Mouse (Mus musculus) heart, postnatal 25 days (tissue): ENCODE results near the gene Nedd4. TPM values are rescaled to one million over a fixed set of nuclear protein-coding genes. Genes with fewer than 3 reads are reported as not detected.

Experiments
- DNase-seq: peaks from one replicate; pipeline ENCODE4 v3.0.0; 2022; ENCODE audit warnings: low spot score
- intact Hi-C: fragments of 180-260 bp; cut with DNase I; formaldehyde crosslinking; loops from one replicate; pipeline ENCODE4 v1.15.1; 2025
- total RNA-seq, 2 experiments: library from RNA; stranded (reverse); gene quantifications; 2 replicates each; pipeline ENCODE4 v1.2.3; 2021

Gene Nedd4
- total RNA-seq, 2 experiments from 2014 or later: 337 to 377 TPM

DNA sequence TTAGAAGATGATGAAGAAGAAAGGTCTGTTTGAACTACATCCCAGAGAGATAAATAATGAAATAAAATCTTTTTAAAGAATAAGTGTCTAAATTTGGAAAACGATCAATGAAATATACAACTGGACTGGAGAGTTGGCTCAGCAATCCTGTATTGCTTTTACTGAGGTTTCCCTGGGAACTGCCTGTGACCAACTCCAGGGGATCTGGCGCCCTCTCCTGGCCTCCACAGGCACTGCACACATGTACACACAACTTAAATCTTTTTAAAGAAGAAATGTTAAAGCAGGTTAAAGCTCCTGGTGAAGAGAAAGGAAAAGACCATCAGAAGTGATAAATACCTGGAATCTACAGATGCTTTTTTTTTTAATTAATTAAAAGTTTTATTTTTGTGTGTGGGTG, 10.2 kb downstream of the Nedd4 start:
- intact Hi-C loops: loop anchor here (1.0 to 5.0 kb wide), 4 partner anchors 18 to 215 kb away; partner anchors contain the start of gene Rfx7
- DNase-seq: peak; percentile 43

DNA sequence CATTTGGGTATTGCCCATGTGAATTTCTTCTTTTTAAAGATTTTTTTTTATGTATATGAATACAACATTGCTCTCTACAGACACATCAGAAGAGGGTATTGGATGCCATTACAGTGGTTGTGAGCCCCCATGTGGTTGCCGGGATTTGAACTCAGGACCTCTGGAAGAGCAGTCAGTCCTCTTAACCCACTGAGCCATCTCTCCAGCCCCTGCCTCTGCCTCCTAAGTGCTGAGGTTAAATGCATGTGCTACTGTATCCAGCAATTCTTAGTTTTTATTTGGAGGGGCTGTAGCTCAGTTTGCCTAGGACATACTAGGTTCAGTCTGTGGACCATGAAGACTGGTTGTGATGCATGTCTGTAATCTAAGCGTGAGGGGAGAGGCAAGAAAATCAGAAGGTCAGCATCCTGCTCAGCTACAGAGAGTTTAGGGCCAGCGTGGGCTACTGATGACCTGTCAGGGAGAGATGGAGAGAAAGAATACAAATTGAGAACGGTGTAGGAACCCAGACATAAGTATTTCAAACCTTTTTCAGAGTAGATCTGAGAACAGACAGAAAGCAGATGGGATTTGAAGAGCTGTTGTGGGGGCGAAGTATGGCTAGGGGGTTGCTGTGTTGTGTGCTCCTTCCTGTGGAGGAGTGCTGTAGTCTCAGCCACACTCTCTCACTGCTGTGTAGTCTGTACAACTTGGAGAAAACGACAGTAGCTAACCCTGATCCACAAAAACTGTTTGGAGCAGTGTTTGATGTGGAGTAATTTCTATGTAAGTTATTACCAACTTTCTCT, 13.0 kb downstream of the Nedd4 start:
- intact Hi-C loops: loop anchor here (5.0 kb wide), 1 partner anchor 218 kb away; no protein-coding TSS in a partner anchor
- DNase-seq: no peak

DNA sequence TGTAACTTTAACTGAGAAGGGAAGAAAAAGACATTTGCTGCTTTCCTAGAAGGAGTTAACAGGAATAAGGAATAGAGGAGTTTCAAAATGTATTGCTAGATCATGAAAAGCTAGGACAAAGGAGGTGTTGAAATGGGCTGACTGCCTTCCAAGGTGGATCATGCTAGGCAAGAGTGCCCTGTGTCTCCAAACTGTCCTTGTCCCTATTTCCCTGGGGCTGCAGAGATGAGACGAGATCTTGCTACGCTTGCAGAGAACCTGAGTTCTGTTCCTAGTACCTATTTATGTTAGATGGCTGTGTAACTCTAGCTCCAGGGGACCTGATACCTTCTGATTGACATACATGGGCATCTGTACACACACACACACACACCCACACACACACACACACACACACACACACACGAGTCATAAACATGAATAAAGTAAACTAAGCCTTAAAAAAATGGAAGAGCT, 13.6 kb downstream of the Nedd4 start:
- intact Hi-C loops: no loop called here

DNA sequence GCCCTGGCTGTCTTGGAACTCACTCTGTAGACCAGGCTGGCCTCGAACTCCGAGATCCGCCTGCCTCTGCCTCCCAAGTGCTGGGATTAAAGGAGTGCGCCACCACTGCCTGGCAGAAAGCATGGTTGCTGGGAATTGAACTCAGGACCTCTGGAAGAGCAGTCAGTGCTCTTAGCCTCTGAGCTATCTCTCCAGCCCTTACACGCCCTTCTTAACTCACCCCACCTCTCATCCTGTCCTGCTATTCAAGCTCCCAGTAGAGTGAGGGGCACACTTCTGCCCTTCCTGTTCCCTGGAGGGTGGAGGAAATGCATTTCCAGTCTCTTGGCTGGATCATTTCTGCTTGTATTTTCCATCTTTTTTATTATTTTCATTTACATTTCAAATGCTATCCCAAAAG, 15.5 kb downstream of the Nedd4 start:
- intact Hi-C loops: no loop called here

More for the DNA sequence above, 13.6 kb downstream of the Nedd4 start:
- DNase-seq: no peak

DNA sequence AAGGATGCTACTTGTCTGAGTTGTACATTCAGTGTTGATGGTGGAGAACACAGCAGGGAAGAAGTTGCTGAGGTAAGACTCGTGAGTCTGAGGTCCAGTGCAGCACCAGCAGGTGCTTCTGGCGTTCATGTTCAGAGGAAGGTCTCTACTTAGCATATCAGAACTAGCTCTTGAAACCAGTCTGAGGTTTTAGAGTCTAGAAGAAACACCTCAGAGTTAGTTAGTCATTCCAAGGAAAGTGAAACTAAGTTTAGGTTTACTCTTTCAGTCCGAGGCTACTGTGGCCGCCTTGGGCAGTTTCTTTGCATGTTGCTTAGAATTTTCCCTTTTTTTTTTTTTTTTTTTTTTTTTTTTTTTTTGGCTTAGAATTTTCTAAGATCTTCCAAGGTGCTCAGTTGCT, 16.6 kb downstream of the Nedd4 start:
- no peak for DNase-seq
- intact Hi-C loops: no loop called here

More for the DNA sequence above, 15.5 kb downstream of the Nedd4 start:
- DNase-seq: no peak

DNA sequence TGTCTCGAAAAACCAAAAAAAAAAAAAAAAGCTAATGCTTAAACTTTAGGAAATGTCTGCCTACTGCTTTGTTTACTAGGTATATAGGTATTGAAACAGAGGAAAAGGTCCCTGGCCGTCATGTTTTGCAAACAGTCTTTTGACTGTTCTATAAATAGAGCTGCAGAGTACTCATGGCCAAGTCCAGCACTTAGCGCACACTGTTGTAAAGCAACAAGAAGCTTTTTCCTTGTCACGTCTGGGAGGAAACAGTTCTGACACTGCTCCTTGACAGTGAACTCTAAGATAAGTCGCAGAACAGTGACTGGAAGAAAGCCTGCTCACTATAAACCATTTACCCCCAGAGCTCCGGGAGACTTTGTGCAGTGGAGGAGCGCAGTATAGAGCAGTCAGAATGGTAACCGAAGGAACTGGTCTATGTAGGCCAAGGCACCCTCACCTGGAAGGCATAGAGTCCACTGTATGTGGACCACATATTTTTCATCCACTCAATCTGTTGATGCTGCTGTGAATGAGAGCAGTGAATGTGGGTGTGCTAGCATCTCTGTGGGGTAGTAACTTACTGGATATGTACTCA, 19.6 kb downstream of the Nedd4 start:
- intact Hi-C loops: no loop called here

DNA sequence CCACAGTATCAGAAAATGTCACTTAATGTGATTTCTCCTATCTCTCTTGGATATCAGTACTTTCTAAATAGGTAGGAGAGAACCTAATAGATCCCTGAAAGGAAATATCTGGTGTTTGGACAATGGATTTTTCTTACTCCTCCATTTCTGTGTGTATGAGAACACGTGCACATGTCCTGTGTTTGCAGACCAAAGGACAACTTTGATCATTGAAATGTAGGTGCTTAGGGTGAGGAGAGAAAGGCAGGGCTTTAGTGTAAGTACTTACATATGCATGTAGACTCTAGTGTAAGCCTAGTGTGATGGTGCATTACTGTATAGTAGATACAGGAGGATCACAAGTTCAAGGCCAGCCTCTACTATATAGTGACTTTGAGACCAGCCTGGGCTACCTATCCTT, 21.1 kb downstream of the Nedd4 start:
- DNase-seq: no peak
- intact Hi-C loops: no loop called here

More for the DNA sequence above, 19.6 kb downstream of the Nedd4 start:
- DNase-seq: no peak

DNA sequence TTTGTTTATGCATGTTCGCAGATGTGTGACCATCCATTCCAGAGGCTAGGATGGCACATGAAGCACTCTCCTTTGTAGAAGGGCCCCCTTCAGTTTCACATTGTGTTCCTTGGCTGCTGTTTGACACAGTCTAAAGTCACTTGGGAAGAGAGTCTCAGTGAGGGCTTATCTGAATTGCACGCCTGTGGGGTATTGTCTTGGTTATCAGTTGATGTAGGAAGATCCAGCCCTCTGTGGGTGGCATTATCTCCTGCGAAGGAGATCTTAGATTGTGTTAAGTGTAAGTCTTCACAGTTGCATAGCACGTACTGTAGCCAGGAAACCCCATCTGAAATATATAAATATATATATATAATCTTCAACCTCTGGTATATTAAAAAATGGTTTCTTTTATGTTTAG, 23.1 kb downstream of the Nedd4 start:
- DNase-seq: no peak
- intact Hi-C loops: no loop called here

DNA sequence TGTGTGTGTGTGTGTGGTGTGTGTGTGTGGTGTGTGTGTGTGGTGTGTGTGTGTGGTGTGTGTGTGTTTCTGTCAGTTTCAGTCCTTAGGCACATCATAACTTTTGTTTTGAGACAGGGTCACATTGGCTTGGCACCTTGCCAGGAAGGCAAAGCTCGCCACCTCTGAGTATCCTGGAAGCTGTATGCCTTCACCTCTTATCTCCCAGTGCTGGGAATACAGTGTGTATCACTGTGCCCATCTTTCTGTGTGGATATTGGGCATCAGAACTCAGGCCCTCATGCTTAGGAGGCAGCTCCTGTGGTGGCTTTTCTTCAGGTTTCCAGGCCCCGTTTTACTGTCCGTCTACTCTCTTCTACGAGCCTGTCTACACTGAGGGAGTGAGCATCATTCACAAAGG, 24.4 kb downstream of the Nedd4 start:
- intact Hi-C loops: no loop called here
- no peak for DNase-seq

DNA sequence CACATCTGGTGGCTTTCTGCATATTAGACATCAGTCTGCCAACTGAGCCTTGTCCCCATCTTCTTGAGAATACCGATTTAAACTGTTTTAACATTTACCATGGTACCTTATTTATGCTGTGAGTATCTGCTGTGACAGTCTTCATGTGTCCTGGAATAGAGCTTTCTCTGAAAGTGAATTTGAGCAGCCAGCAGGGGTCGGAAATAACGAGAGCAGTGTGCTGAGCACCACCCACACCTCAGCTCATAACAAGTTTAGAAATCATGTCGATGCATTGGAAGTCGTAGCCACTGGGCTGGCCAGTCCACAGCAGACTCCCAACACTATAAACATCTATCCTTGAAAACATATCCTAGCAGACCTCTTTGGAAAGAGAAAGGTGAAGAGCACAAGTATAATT, 27.4 kb downstream of the Nedd4 start:
- DNase-seq: no peak

DNA sequence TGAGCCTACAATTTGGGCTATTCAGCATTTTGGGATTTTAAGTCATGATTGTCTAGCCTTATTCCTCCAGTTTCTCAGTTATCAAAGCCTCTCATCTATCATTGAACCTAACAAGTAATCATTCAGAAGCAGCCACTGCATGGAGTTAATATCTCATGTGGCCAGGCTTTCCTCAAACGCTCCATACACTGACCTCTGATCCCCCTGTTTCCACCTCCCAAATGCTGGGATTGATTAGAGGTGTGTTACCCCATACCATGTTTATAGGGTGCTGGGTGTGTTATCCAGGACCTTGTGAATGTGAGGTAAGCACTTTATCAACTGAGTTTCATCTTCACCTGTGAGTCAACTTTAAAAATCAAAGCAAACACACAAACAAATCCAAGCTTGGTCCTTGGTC, 28.7 kb downstream of the Nedd4 start:
- no peak for DNase-seq
- intact Hi-C loops: no loop called here

More for the DNA sequence above, 27.4 kb downstream of the Nedd4 start:
- intact Hi-C loops: no loop called here

DNA sequence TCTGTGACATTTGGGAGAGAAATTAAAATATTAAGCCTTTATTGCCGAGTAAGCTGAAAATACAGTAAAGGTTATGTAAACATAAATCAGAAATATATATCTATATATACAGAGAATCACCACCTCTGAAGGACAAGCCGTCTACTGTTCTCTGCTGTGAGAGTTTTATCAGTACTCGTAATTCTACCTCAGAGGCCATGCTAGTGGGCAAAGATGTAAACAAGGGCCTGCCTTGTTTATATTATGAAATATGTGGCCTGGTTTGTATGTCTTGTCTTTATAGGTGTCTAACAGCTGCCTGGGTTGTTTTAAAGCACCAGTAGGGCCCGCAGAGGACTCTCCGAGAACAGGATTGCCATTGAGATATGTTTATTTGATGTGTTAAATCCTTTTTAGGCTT, 29.8 kb downstream of the Nedd4 start:
- DNase-seq: no peak
- intact Hi-C loops: no loop called here

DNA sequence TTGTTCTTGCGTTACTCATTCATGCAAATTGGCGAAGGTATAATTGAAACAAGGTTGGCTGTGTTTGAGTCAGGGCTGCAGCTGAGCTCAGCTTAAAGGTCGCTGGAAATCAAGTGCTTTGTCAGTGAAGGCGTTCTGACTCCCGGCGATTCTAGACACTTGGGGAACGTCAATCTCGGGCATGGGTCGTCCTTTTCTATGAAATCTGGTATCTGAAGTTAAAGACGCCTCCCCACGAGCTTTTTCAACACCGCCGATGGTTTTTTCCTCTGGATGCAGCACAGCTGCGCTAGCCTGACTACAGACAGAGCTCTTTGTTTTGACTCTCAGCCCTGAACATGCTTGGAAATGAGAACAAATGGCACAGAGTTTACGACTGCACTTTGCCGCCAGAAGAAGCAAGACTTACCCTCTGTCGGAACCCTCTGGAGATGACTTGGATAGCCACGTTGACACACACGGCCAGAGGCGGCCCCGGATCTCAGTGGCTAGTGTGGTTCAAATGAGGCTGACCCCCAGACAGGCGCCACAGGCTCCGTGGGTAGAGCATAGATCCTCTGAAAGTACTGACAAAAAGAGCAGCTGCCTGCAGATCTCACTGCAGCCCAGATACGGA, 31.0 kb downstream of the Nedd4 start:
- intact Hi-C loops: no loop called here
- DNase-seq: no peak

DNA sequence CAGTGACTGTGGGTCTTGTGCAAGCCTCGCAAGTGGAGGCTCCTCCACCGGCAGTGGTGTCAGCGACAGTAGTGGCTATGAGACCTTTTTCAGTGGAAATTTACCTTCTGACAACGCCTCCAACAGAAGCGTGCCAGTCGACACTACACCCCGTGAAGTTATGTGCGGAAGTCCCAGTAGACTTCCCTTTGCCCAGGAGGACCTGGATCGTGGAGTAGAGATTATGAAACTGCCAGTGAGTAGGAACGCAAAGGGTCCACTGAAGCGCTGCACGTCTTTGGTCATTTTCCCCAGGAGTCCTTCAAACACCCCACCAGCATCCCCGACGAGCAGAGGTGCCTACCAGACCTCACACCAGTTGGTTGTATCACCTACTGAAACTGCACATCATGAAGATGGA, 31.7 kb downstream of the Nedd4 start:
- intact Hi-C loops: no loop called here
- no peak for DNase-seq

DNA sequence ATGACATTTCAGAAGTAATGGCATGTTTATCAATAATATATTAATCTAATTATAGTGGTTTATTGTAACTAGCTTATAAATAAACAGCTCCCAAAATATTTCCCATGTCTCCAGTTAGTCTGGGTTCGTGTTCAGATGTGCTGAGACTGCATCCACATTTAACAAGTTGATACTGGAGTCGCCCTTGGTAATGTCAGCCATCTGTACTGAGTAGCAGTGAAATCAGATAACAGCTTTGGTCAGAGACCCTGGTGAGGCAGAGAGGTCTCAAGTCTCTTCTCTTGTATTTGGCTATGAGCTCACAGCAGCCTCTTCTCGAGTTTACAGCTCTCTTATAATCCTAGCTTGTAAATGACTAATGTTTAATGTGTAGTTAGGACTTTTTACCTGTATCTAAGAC, 34.4 kb downstream of the Nedd4 start:
- intact Hi-C loops: no loop called here
- no peak for DNase-seq

DNA sequence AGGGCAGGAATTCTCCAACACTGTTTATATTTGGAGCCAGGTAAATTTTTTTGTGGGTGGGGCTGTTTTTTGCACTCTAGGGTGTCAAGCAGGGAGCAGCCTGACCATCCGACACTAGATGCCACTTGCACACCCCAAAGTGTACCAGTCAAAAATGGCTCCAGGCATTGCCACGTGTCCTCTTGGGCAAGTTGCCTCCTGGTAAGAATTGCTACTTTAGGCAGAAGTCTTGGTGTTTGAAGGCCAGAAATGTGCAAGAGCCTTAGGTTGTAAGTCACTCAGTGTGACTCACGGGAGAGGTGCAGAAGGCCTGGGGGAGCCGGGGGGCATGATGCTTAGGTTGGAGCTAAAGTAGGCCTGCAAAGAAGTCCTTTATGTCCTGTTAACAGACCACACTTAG, 35.6 kb downstream of the Nedd4 start:
- DNase-seq: no peak

DNA sequence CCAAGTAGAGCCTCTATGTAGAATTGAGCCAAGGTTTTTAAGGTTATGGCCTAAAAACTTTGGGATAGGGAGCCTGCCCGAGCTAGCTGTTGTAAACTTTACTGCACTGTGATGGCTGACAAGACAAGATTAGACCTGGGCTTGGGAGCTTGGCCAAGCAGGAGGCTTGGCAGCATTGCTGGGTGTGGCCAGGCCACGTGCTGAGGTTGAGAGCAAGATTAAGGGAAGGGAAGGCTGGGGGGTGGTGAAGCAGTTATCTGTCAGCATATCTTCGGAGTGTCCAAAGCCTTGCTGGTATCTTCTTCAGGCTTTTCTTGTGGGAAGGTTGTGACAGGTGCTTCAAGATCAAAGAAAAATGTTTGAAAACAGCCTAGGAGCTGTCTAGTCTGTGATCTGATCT, 37.6 kb downstream of the Nedd4 start:
- intact Hi-C loops: no loop called here
- peak; percentile 21 for DNase-seq

More for the DNA sequence above, 35.6 kb downstream of the Nedd4 start:
- intact Hi-C loops: no loop called here

DNA sequence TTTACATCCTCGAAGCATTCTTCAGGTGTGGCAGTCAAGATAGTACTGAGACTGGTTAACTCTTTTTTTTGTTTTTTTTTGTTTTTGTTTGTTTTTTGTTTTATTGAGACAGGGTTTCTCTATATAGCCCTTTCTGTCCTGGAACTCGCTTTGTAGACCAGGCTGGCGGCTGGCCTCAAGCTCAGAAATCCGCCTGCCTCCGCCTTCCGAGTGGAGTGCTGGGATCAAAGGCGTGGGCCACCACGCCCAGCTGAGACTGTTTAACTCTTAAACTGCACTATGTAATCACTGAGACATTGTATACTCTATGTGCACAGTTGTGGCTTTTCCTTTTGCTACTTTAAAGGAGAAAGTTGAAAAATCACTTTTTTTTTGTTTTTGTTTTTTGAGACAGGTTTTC, 39.3 kb downstream of the Nedd4 start:
- no peak for DNase-seq
- intact Hi-C loops: no loop called here

DNA sequence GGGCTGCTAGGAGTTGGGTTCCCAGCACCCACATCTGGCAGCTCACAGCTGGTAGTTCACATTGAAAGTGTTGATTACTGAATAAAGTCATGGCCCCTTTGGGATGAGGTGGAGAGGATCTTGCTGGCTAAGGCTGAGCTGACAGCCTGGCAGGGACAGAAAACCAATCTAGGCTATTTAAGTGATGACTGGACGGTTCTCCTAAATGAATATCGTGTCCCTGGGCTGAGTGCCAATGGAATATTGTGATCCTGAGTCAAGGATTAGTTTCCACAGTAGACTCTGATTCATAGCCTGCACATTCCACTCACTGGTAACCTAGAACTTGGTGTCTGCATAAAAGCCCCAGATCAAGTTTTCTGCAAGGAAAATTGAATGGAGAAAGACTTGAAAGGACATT, 39.9 kb downstream of the Nedd4 start:
- intact Hi-C loops: no loop called here
- peak; percentile 47 for DNase-seq

DNA sequence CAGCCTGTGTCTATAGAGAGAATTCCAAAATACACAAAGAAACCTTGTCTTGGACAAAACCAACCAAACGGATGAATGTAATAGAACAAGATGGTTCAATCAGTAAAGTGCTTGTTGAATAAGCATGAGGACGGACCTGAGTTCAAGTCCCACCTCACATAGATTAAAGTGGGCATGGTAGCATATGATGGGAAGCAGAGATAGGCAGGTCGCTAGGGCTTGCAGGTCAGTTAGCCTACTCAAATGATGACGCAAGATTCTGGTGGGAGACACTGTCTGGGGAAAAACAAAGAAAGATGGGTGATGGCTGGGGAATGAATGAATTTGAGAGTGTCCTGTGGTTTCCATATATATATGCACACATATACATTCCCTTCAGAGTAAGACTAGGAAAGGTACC, 41.0 kb downstream of the Nedd4 start:
- DNase-seq: no peak
- intact Hi-C loops: no loop called here

DNA sequence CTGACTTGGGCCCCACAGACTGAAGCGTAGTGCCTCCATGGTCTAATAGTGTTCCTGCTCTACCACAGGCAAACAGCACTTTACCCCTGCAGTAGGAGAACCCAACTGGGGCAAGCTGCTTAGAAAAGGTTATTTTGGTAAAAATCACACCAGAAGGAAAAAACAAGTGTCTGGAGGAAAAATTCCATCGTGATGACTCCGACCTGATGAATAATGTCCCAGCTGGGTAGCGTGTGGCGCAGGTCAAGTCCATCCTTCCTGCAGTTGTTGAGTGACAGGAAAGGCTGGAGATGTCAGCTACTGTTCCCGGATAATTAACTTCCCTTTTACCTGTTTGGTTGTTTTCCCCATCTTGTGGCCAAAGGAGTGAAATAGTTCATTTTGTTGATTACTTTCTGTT, 41.6 kb downstream of the Nedd4 start:
- DNase-seq: no peak
- intact Hi-C loops: no loop called here
